Mouse (Mus musculus) urinary bladder, adult 2 months (tissue): ENCODE data around the gene Cryba2. TPM values are rescaled to one million over a fixed set of nuclear protein-coding genes. Genes with fewer than 3 reads are reported as not detected.

Experiments used
- DNase-seq: peaks from one replicate; pipeline ENCODE4 v3.0.0; 2022; ENCODE audit warnings: low spot score
- polyA plus RNA-seq: library from polyadenylated mRNA; depleted of rRNA; stranded (reverse); fragments of >200 nt; gene quantifications from 2 replicates; pipeline ENCODE4 v1.2.3, GENCODE M21; 2012; rRNA removed

Cryba2 gene
- not detected in 2 replicates for polyA plus RNA-seq

- no peak for DNase-seq
Measured at GRCm38 (mm10) chr1:74893134-74893855, at the start of gene Cryba2. Cryba2 (minus strand) TSS chr1:74893143.

- DNase-seq = no peak
Measured at GRCm38 (mm10) chr1:74941651-74942360, 48.9 kb upstream of the Cryba2 start.

- no peak for DNase-seq
Measured at GRCm38 (mm10) chr1:74939762-74940161, 46.8 kb upstream of the Cryba2 start.

GRCm38 (mm10) chr1:74936221-74936830, 43.4 kb upstream of the Cryba2 start:
- DNase-seq = no peak

- DNase-seq = no peak
Measured at GRCm38 (mm10) chr1:74935402-74935801, 42.5 kb upstream of the Cryba2 start, which contains the start of gene Cfap65. Cfap65 (minus strand) TSS chr1:74935599.

GRCm38 (mm10) chr1:74927621-74928296, 34.8 kb upstream of the Cryba2 start:
- DNase-seq = no peak

- DNase-seq = no peak
Measured at GRCm38 (mm10) chr1:74926721-74927120, 33.8 kb upstream of the Cryba2 start.

GRCm38 (mm10) chr1:74924464-74924863, 31.5 kb upstream of the Cryba2 start:
- no peak for DNase-seq

- no peak for DNase-seq
Measured at GRCm38 (mm10) chr1:74915706-74916105, 22.8 kb upstream of the Cryba2 start.

GRCm38 (mm10) chr1:74902191-74902590, 9.2 kb upstream of the Cryba2 start:
- no peak for DNase-seq

GRCm38 (mm10) chr1:74901686-74902085, 8.7 kb upstream of the Cryba2 start:
- DNase-seq = no peak

- DNase-seq = peak; percentile 52
Measured at GRCm38 (mm10) chr1:74900341-74901285, 7.7 kb upstream of the Cryba2 start.

GRCm38 (mm10) chr1:74898656-74899431, 5.9 kb upstream of the Cryba2 start:
- no peak for DNase-seq

GRCm38 (mm10) chr1:74897976-74898375, 5.0 kb upstream of the Cryba2 start:
- no peak for DNase-seq

GRCm38 (mm10) chr1:74894966-74895365, 2.0 kb upstream of the Cryba2 start:
- DNase-seq = no peak

GRCm38 (mm10) chr1:74892351-74893133, 401 bp downstream of the Cryba2 start:
- DNase-seq = no peak

GRCm38 (mm10) chr1:74891513-74891912, 1.4 kb downstream of the Cryba2 start:
- DNase-seq = no peak

GRCm38 (mm10) chr1:74885369-74886042, 7.4 kb downstream of the Cryba2 start, which contains the start of gene Fev:
Fev (minus strand) TSS chr1:74885419.
- no peak for DNase-seq
